Mouse (Mus musculus): ENCODE results near the gene Hpn. TPM values are rescaled to one million over a fixed set of nuclear protein-coding genes. Genes with fewer than 3 reads are reported as not detected.

The Hpn gene
- polyA plus RNA-seq, 1 experiment from 2014 or later = 2.2 TPM

DNA sequence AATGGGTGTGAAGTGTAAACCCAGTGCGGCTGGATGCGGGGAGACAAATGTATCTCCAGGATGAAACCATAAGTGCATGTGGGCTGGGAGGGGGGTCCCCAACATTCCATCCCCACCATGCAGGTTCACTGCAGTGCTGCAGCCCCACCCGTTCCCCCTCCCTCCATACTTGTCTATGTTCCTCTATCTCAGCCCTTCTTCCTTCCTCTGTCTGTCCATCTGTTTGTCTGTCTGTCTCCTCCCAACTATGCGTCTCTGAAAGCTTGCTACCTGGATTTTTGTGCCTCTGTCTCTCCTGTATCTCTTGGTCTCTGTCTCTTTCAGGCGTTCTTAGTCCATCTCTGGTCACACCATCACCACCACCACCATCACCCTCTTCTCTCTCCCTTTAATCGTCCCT is 64.6 kb downstream of the Hpn start:
- Histone ChIP-seq H3K27me3 (ENCODE audit: control insufficient read depth, insufficient read depth, low read length) (peaks cover 57% of the 10 kb centered on the region), H3K4me1 (ENCODE audit: control insufficient read depth, insufficient read depth, low read length) (peaks cover 26% of the 10 kb centered on the region), H3K9ac (ENCODE audit: low read length) (no peak overlapping the region), H3K27ac (replicated peaks; ENCODE audit: low read depth, low read length) (no peak overlapping the region), H3K9me3 (ENCODE audit: control insufficient read depth, low read length) (no peaks in the 10 kb centered on the region), H3K4me2 (ENCODE audit: low read depth, severe bottlenecking) (no peak overlapping the region; the same call in 1 of the 2 replicates), H3K4me3 (ENCODE audit: low read depth, low read length) (no peak overlapping the region; the same call in 1 of the 2 replicates), H3K36me3 (ENCODE audit: control insufficient read depth, insufficient read depth, low read length) (no peaks in the 10 kb centered on the region)
- 2% methylated on average over 6 of the region's 6 CpGs for WGBS
- ATAC-seq (ENCODE audit: insufficient number of reproducible peaks, low FRiP score, low TSS enrichment, low read depth) = no peak
- DNase-seq (ENCODE audit: low spot score) = no peak

DNA sequence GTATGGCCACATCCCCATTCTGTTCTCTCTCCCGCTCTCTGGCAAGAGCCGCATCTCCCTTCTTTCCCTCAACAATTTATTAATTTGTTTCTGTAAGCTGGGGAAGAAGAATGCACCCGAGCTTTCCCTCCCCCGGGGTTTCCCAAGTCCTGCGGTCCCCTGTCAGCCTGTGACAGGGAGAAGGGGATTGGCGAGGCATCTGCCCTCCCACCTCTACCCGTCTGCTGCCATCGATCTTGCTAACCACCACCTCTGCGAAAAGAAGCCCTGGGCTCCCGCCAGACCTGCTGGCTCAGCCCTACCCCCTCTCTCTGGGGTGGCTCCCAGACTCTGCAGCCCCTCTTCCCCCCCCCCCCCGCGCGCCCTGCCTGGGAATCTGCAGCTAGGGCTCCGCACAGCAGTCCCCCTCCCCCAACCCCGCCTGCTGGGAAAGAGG is 65.2 kb downstream of the Hpn start:
- DNase-seq (ENCODE audit: low spot score) = no peak
- peaks cover 20% of the 10 kb centered on the region for H3K4me1 ChIP-seq (ENCODE audit: control insufficient read depth, insufficient read depth, low read length)

DNA sequence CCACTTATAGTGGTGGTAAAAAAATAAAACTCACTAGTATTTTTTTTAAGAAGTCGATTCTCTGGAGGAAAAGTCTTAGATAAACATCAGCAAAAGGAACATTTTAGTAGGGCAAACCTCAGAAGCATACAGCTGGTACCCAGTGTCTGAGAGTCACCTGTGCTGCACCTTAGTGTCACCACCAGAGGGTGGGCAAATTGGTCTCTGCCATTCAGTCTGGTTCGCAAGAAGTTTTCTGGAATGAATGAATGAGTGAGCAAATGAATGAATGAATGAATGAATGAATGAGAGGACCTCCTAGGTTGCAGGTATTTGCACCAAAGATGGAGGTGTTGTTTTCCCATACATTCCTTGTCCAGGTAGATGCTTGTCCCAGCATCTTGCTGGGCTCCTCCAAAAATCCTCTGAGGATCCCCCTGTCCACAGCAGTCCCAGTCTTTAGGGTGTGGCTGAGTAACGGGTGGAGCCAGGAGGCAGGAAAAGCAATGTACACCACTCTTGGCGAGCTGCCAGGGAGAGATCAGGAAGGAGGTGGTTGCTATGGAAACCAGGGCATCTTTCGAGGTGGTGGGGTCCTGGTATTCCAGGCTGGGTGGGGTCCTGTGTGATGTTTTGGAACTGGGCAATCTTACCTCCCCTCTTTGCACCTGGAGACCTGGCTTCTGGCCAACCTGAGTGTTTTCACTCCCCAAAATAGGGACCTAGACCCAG is 65.8 kb downstream of the Hpn start:
- ATAC-seq (ENCODE audit: insufficient number of reproducible peaks, low FRiP score, low TSS enrichment, low read depth) = no peak
- no peak overlapping the region for H3K9ac ChIP-seq (ENCODE audit: low read length)
- no peaks in the 10 kb centered on the region for H3K9me3 ChIP-seq (ENCODE audit: control insufficient read depth, low read length)
- no peak for DNase-seq (ENCODE audit: low spot score)
- peaks cover 57% of the 10 kb centered on the region for H3K27me3 ChIP-seq (ENCODE audit: control insufficient read depth, insufficient read depth, low read length)
- H3K4me3 ChIP-seq (ENCODE audit: low read depth, low read length) = no peak overlapping the region
- H3K4me2 ChIP-seq (ENCODE audit: low read depth, severe bottlenecking) = peak overlapping the region; percentile 27; the same call in 1 of the 2 replicates
- WGBS = 25% methylated on average over 5 of the region's 5 CpGs
- no peak overlapping the region for H3K27ac ChIP-seq (replicated peaks; ENCODE audit: low read depth, low read length)
- no peaks in the 10 kb centered on the region for H3K36me3 ChIP-seq (ENCODE audit: control insufficient read depth, insufficient read depth, low read length)
- H3K4me1 ChIP-seq (ENCODE audit: control insufficient read depth, insufficient read depth, low read length) = peaks cover 19% of the 10 kb centered on the region

More for the DNA sequence above, 65.2 kb downstream of the Hpn start:
- H3K9me3 ChIP-seq (ENCODE audit: control insufficient read depth, low read length) = no peaks in the 10 kb centered on the region
- WGBS = 3% methylated on average over 11 of the region's 15 CpGs
- peak overlapping the region; percentile 27 for H3K4me2 ChIP-seq (ENCODE audit: low read depth, severe bottlenecking)
- peak; percentile 5; the same call in 1 of the 2 replicates for ATAC-seq (ENCODE audit: insufficient number of reproducible peaks, low FRiP score, low TSS enrichment, low read depth)
- H3K36me3 ChIP-seq (ENCODE audit: control insufficient read depth, insufficient read depth, low read length) = no peaks in the 10 kb centered on the region
- H3K27me3 ChIP-seq (ENCODE audit: control insufficient read depth, insufficient read depth, low read length) = peaks cover 58% of the 10 kb centered on the region
- H3K9ac ChIP-seq (ENCODE audit: low read length) = no peak overlapping the region
- H3K27ac ChIP-seq (replicated peaks; ENCODE audit: low read depth, low read length) = no peak overlapping the region
- peak overlapping the region; percentile 0; the same call in 1 of the 2 replicates for H3K4me3 ChIP-seq (ENCODE audit: low read depth, low read length)

Other genes with a start within 250 kb of the Hpn start
- 0.65 TPM in 1 of 2 replicates, not detected in the other for gene Cd22, start 234.9 kb downstream of the Hpn start, polyA plus RNA-seq (2014; fragmentation: Nextera tagmentation; extraction: Ambion mirVana)
- gene Mag, start 200.4 kb downstream of the Hpn start, polyA plus RNA-seq (2014; fragmentation: Nextera tagmentation; extraction: Ambion mirVana) = 0.21 and 0.27 TPM in 2 replicates
- not detected in 2 replicates for gene Hamp2, start 190.6 kb downstream of the Hpn start, polyA plus RNA-seq (2014; fragmentation: Nextera tagmentation; extraction: Ambion mirVana)
- gene Hamp, start 171.3 kb downstream of the Hpn start, polyA plus RNA-seq (2014; fragmentation: Nextera tagmentation; extraction: Ambion mirVana) = not detected in 2 replicates
- gene Usf2, start 158.5 kb downstream of the Hpn start, polyA plus RNA-seq (2014; fragmentation: Nextera tagmentation; extraction: Ambion mirVana) = 25.5 and 29.7 TPM in 2 replicates
- gene Lsr, start 141.8 kb downstream of the Hpn start, polyA plus RNA-seq (2014; fragmentation: Nextera tagmentation; extraction: Ambion mirVana) = 25.7 and 27.5 TPM in 2 replicates
- gene Fam187b, start 141.5 kb downstream of the Hpn start, polyA plus RNA-seq (2014; fragmentation: Nextera tagmentation; extraction: Ambion mirVana) = 0.81 and 1.2 TPM in 2 replicates
- gene Fxyd5, start 72.8 kb downstream of the Hpn start, polyA plus RNA-seq (2014; fragmentation: Nextera tagmentation; extraction: Ambion mirVana) = 10.8 and 11.5 TPM in 2 replicates
- 2.9 and 3.1 TPM in 2 replicates for gene Fxyd7, start 63.8 kb downstream of the Hpn start, polyA plus RNA-seq (2014; fragmentation: Nextera tagmentation; extraction: Ambion mirVana)
- gene Fxyd1, start 58.1 kb downstream of the Hpn start, polyA plus RNA-seq (2014; fragmentation: Nextera tagmentation; extraction: Ambion mirVana) = 12.5 and 13.7 TPM in 2 replicates
- gene Lgi4, start 55.9 kb downstream of the Hpn start, polyA plus RNA-seq (2014; fragmentation: Nextera tagmentation; extraction: Ambion mirVana) = 0.10 and 0.23 TPM in 2 replicates
- 12.9 and 17.5 TPM in 2 replicates for gene Fxyd3, start 38.6 kb downstream of the Hpn start, polyA plus RNA-seq (2014; fragmentation: Nextera tagmentation; extraction: Ambion mirVana)
- gene Scn1b, start 11.7 kb upstream of the Hpn start, polyA plus RNA-seq (2014; fragmentation: Nextera tagmentation; extraction: Ambion mirVana) = 0.51 and 1.0 TPM in 2 replicates
- gene Gramd1a, start 40.6 kb upstream of the Hpn start, polyA plus RNA-seq (2014; fragmentation: Nextera tagmentation; extraction: Ambion mirVana) = 86.9 and 87.2 TPM in 2 replicates
- not detected in 2 replicates for gene Scgb2b2, start 175.2 kb upstream of the Hpn start, polyA plus RNA-seq (2014; fragmentation: Nextera tagmentation; extraction: Ambion mirVana)
- gene Scgb1b2, start 176.5 kb upstream of the Hpn start, polyA plus RNA-seq (2014; fragmentation: Nextera tagmentation; extraction: Ambion mirVana) = not detected in 2 replicates
- gene Scgb2b3, start 246.8 kb upstream of the Hpn start, polyA plus RNA-seq (2014; fragmentation: Nextera tagmentation; extraction: Ambion mirVana) = not detected in 2 replicates

Data from limb, embryonic 11.5 days (tissue).